Mouse (Mus musculus): ENCODE measurements around the gene Strc.
"Not testable (repeated sequence)": the region's sequence is repeated elsewhere in the genome, so short reads cannot be mapped to it uniquely, and the experiment has no call there.

Strc gene

GRCm38 (mm10) chr2:121386961-121387575, at the start of gene Strc:
Gene Strc (minus strand): TSS chr2:121387168.
- not testable (repeated sequence) for DNase-seq

- DNase-seq: no peak
Measured at GRCm38 (mm10) chr2:121434854-121435253, 47.9 kb upstream of the Strc start.

GRCm38 (mm10) chr2:121425890-121426289, 38.9 kb upstream of the Strc start:
- DNase-seq: no peak

GRCm38 (mm10) chr2:121423166-121423565, 36.2 kb upstream of the Strc start:
- DNase-seq: no peak

- no peak for DNase-seq
Measured at GRCm38 (mm10) chr2:121418476-121418875, 31.5 kb upstream of the Strc start.

- no peak for DNase-seq
Measured at GRCm38 (mm10) chr2:121416356-121416755, 29.4 kb upstream of the Strc start.

GRCm38 (mm10) chr2:121415591-121415990, 28.6 kb upstream of the Strc start:
- no peak for DNase-seq

GRCm38 (mm10) chr2:121415103-121415502, 28.1 kb upstream of the Strc start:
- DNase-seq: no peak

GRCm38 (mm10) chr2:121414139-121414685, 27.2 kb upstream of the Strc start:
- DNase-seq: peak in 1 of 2 experiments; percentile 51

- peak; percentile 94 to 97 for DNase-seq
Measured at GRCm38 (mm10) chr2:121413387-121414042, 26.5 kb upstream of the Strc start, which contains the start of the genes Pdia3 and Catsper2. Gene Pdia3 (plus strand): TSS chr2:121413775. Gene Catsper2 (minus strand): TSS chr2:121413792.

GRCm38 (mm10) chr2:121412843-121413386, 25.9 kb upstream of the Strc start:
- DNase-seq: peak in 1 of 2 experiments; percentile 8

- peak; percentile 14 to 40 for DNase-seq
Measured at GRCm38 (mm10) chr2:121408160-121408559, 21.2 kb upstream of the Strc start.

GRCm38 (mm10) chr2:121403296-121403695, 16.3 kb upstream of the Strc start:
- no peak for DNase-seq

- DNase-seq: peak; percentile 93 to 98
Measured at GRCm38 (mm10) chr2:121396624-121397023, 9.7 kb upstream of the Strc start.

- DNase-seq: no peak
Measured at GRCm38 (mm10) chr2:121374766-121375165, 12.2 kb downstream of the Strc start.

- DNase-seq: no peak
Measured at GRCm38 (mm10) chr2:121372266-121372665, 14.7 kb downstream of the Strc start.

GRCm38 (mm10) chr2:121370921-121371320, 16.0 kb downstream of the Strc start:
- DNase-seq: no peak

GRCm38 (mm10) chr2:121368831-121369230, 18.1 kb downstream of the Strc start:
- peak; percentile 75 to 85 for DNase-seq

- DNase-seq: no peak
Measured at GRCm38 (mm10) chr2:121363656-121364055, 23.3 kb downstream of the Strc start.

- DNase-seq: peak; percentile 32 to 33
Measured at GRCm38 (mm10) chr2:121359461-121359860, 27.5 kb downstream of the Strc start.

- peak; percentile 93 to 95 for DNase-seq
Measured at GRCm38 (mm10) chr2:121358381-121358780, 28.6 kb downstream of the Strc start.

GRCm38 (mm10) chr2:121357961-121358360, 29.0 kb downstream of the Strc start:
- no peak for DNase-seq

GRCm38 (mm10) chr2:121357494-121357893, 29.5 kb downstream of the Strc start, which contains the start of gene Ckmt1:
Gene Ckmt1 (plus strand): TSS chr2:121357714.
- DNase-seq: no peak
